ENCODE assay signal across 8 mouse cellular contexts in the genomic region with DNA sequence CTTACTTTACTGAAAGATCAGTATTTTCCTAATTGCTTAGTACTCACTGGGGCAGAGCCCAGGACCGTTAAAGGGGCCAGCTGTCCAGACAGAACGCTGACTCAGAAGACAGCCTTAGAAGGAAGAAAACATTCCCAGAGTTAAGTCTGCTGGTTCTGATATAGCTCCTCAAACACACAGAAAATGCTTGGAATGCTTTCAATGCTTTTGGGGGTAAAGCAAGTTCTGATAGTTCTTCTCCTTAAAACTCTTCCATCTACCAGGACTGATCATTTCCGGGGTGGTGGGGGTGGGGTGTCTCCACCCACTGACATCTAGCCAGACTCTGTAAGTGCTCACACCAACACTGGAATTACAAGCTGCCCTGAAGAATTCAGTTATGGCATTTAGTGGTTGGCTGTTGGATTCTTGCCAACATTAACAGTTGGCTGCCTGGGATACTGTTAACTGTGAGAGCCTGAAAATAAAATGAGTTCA.
DNase-seq lines count a peak whose midpoint lies in the region; ATAC-seq lines count a peak whose summit lies in the region.

No protein-coding gene starts in this region.

- H3K36me3 ChIP-seq in embryonic facial prominence, embryonic 12.5 days: 0 out of 2 replicates have a peak, but pooled peaks cover 10% of the 10 kb centered on the region
- H3K36me3 ChIP-seq in hindbrain, embryonic 16.5 days (ENCODE audit: control insufficient read depth, insufficient read depth, low read length): peaks cover 11% of the 10 kb centered on the region; the same call in 1 of the 2 replicates
- peaks cover 10% of the 10 kb centered on the region; the same call in 1 of the 2 replicates for H3K36me3 ChIP-seq in stomach, embryonic 14.5 days (ENCODE audit: control insufficient read depth, insufficient read depth, low read length)

- no peak for DNase-seq in cerebellum, postnatal 4 days (ENCODE audit: low spot score in 2 of 2)
- DNase-seq in 3134 (ENCODE audit: extremely low read depth, insufficient read length, low spot score): peak; percentile 73
- peak; percentile 44 to 59 for DNase-seq in left cerebral cortex, postnatal 14 days (ENCODE audit: low spot score in 2 of 2)
- no peak for DNase-seq in embryo, embryonic 10 days (ENCODE audit: low spot score)

- no peak overlapping the region for H3K4me3 ChIP-seq in embryonic facial prominence, embryonic 12.5 days
- no peak overlapping the region for H3K4me3 ChIP-seq in hindbrain, embryonic 16.5 days (ENCODE audit: low read length)
- no peak overlapping the region for H3K4me3 ChIP-seq in stomach, embryonic 14.5 days (ENCODE audit: low read depth, low read length)

- no peaks in the 10 kb centered on the region for H3K9me3 ChIP-seq in embryonic facial prominence, embryonic 12.5 days
- H3K9me3 ChIP-seq in hindbrain, embryonic 16.5 days (ENCODE audit: control insufficient read depth, low read length): no peaks in the 10 kb centered on the region
- no peaks in the 10 kb centered on the region for H3K9me3 ChIP-seq in stomach, embryonic 14.5 days (ENCODE audit: control insufficient read depth, low read depth, low read length)

- intact Hi-C loops in left cerebral cortex, postnatal 14 days (cut with DNase I): no loop called here

- H3K4me2 ChIP-seq in embryonic facial prominence, embryonic 12.5 days (replicated peaks): no peak overlapping the region
- no peak overlapping the region for H3K4me2 ChIP-seq in hindbrain, embryonic 16.5 days (ENCODE audit: low read length)
- no peak overlapping the region for H3K4me2 ChIP-seq in stomach, embryonic 14.5 days (replicated peaks; ENCODE audit: low read depth, low read length)

- no peaks in the 10 kb centered on the region for H3K27me3 ChIP-seq in embryonic facial prominence, embryonic 12.5 days
- no peaks in the 10 kb centered on the region for H3K27me3 ChIP-seq in hindbrain, embryonic 16.5 days (replicated peaks; ENCODE audit: control insufficient read depth, insufficient read depth, low read length)
- H3K27me3 ChIP-seq in stomach, embryonic 14.5 days (ENCODE audit: control insufficient read depth, insufficient read depth, low read length): no peaks in the 10 kb centered on the region

- H3K9ac ChIP-seq in embryonic facial prominence, embryonic 12.5 days: no peak overlapping the region
- no peak overlapping the region for H3K9ac ChIP-seq in hindbrain, embryonic 16.5 days (ENCODE audit: low read depth, low read length)
- H3K9ac ChIP-seq in stomach, embryonic 14.5 days (replicated peaks; ENCODE audit: low read depth, low read length): no peak overlapping the region

- peak overlapping the region; percentile 80 for H3K27ac ChIP-seq in embryonic facial prominence, embryonic 12.5 days
- H3K27ac ChIP-seq in hindbrain, embryonic 16.5 days (ENCODE audit: low read depth, low read length): peak overlapping the region; percentile 9; the same call in 1 of the 2 replicates
- peak overlapping the region; percentile 82 for H3K27ac ChIP-seq in stomach, embryonic 14.5 days (ENCODE audit: low read length)

- peak; percentile 58 for ATAC-seq in cerebellum, adult (ENCODE audit: insufficient number of reproducible peaks, low FRiP score, low TSS enrichment)
- peak; percentile 35; the same call in 1 of the 2 replicates for ATAC-seq in embryonic facial prominence, embryonic 12.5 days (ENCODE audit: insufficient number of reproducible peaks, insufficient read depth, low FRiP score, low TSS enrichment)
- 0 out of 2 replicates have a peak, but pooled peaks have one; percentile 56 for ATAC-seq in hindbrain, embryonic 16.5 days
- peak; percentile 70; the same call in 1 of the 2 replicates for ATAC-seq in stomach, embryonic 14.5 days (ENCODE audit: insufficient number of reproducible peaks, insufficient read depth, low FRiP score, low read depth)

- 25% methylated on average over 3 of the region's 3 CpGs for WGBS in embryonic facial prominence, embryonic 12.5 days
- 35% methylated on average over 3 of the region's 3 CpGs for WGBS in hindbrain, embryonic 16.5 days
- 4% methylated on average over 3 of the region's 3 CpGs for WGBS in stomach, embryonic 14.5 days

- H3K4me1 ChIP-seq in embryonic facial prominence, embryonic 12.5 days: peaks cover 20% of the 10 kb centered on the region
- 0 out of 2 replicates have a peak, but pooled peaks cover 3% of the 10 kb centered on the region for H3K4me1 ChIP-seq in hindbrain, embryonic 16.5 days (ENCODE audit: control insufficient read depth, insufficient read depth, low read depth, low read length)
- H3K4me1 ChIP-seq in stomach, embryonic 14.5 days (ENCODE audit: control insufficient read depth, insufficient read depth, low read length): peaks cover 24% of the 10 kb centered on the region

Comparison
In these comparisons a context has a peak if more than half of its experiments do, and no peak if none do; other contexts are left out.
1. DNase-seq: peak in 3134 (single experiment) and left cerebral cortex, postnatal 14 days (2 of 2); none in cerebellum, postnatal 4 days (0 of 2) and embryo, embryonic 10 days (single experiment).
2. H3K27ac ChIP-seq: peak in every context shown above with its lines; median percentile 82 in stomach, embryonic 14.5 days; 80 in embryonic facial prominence, embryonic 12.5 days; 9 in hindbrain, embryonic 16.5 days.
3. Peak in every context shown above with its lines, with median percentiles within 50 percentile points of each other: ATAC-seq.